Mouse (Mus musculus): ENCODE measurements around the gene Gm3259. TPM values are rescaled to one million over a fixed set of nuclear protein-coding genes. Genes with fewer than 3 reads are reported as not detected.
"Not testable (repeated sequence)": the region's sequence is repeated elsewhere in the genome, so short reads cannot be mapped to it uniquely, and the experiment has no call there.

Gene Gm3259
- total RNA-seq (2021), result not detected
- long read RNA-seq, experiment 1, result 0 reads
- long read RNA-seq, experiment 2, result 0 reads

GRCm38 (mm10) chr5:95305611-95306010 is at the start of gene Gm3259:
Gene Gm3259 (plus strand): TSS chr5:95305911.
- not testable (repeated sequence) for H3K4me3 ChIP-seq; DNase-seq (ENCODE audit: low spot score in 2 of 2); H3K27ac ChIP-seq

GRCm38 (mm10) chr5:95272668-95273067 is 33.0 kb upstream of the Gm3259 start, which contains the start of gene Gm10424:
Gene Gm10424 (minus strand): TSS chr5:95272768.
- H3K27ac ChIP-seq; DNase-seq (ENCODE audit: low spot score in 2 of 2): not testable (repeated sequence)

More at GRCm38 (mm10) chr5:95272668-95273067, 33.0 kb upstream of the Gm3259 start, which contains the start of gene Gm10424:
- not testable (repeated sequence) for H3K4me3 ChIP-seq

Other genes starting within 250 kb of the Gm3259 start
- gene Gm7942, start 199.0 kb upstream of the Gm3259 start, total RNA-seq (2021), result not detected
- not detected for gene Gm16513, start 123.3 kb upstream of the Gm3259 start, total RNA-seq (2021)
- gene Gm10424, start 33.1 kb upstream of the Gm3259 start, total RNA-seq (2021), result not detected
- not detected for gene D5Ertd577e, start 150.9 kb downstream of the Gm3259 start, total RNA-seq (2021)
- not detected for gene Gm3286, start 204.8 kb downstream of the Gm3259 start, total RNA-seq (2021)